Mouse (Mus musculus) liver, embryonic 11.5 days (tissue): ENCODE results near the gene Gm19684. TPM values are rescaled to one million over a fixed set of nuclear protein-coding genes. Genes with fewer than 3 reads are reported as not detected.
"Not testable (repeated sequence)": the region's sequence is repeated elsewhere in the genome, so short reads cannot be mapped to it uniquely, and the experiment has no call there.

Experiments
- ATAC-seq: fragments of 200-750 bp; cut with Nextera tagmentation; replicated peaks from 2 replicates; pipeline ENCODE4 v1.8.0; 2017; ENCODE audit warnings: moderate number of reproducible peaks, mild to moderate bottlenecking, moderate TSS enrichment, moderate library complexity; ENCODE audit not compliant: low FRiP score
- DNase-seq: peaks from one replicate; pipeline ENCODE4 v3.0.0-alpha.2; 2017; ENCODE audit warnings: low spot score
- H3K27ac ChIP-seq: fragments of 300-500 bp; sonication (generic); 2 replicates; pipeline ENCODE4 v1.5.1; 2014; ENCODE audit warnings: mild to moderate bottlenecking, low read depth, low read length, control low read depth
- H3K27me3 ChIP-seq: fragments of 300-500 bp; sonication (generic); replicated peaks from 2 replicates; pipeline ENCODE4 v1.6.1; 2014; ENCODE audit warnings: low read length, mixed read lengths; ENCODE audit not compliant: control insufficient read depth, insufficient read depth
- H3K36me3 ChIP-seq: fragments of 300-500 bp; sonication (generic); 2 replicates; pipeline ENCODE4 v1.6.1; 2014; ENCODE audit warnings: mild to moderate bottlenecking, low read length, moderate library complexity, mixed read lengths; ENCODE audit not compliant: control insufficient read depth, insufficient read depth
- H3K4me1 ChIP-seq: fragments of 300-500 bp; sonication (generic); replicated peaks from 2 replicates; pipeline ENCODE4 v1.6.1; 2014; ENCODE audit warnings: low read length, mixed read lengths; ENCODE audit not compliant: control insufficient read depth, insufficient read depth
- H3K4me2 ChIP-seq: fragments of 300-500 bp; sonication (generic); 2 replicates; pipeline ENCODE4 v1.6.1; 2014; ENCODE audit warnings: mild to moderate bottlenecking, control low read depth, moderate library complexity
- H3K4me3 ChIP-seq: fragments of 300-500 bp; sonication (generic); 2 replicates; pipeline ENCODE4 v1.5.1; 2014; ENCODE audit warnings: low read depth, low read length, control low read depth
- H3K9ac ChIP-seq: fragments of 300-500 bp; sonication (generic); 2 replicates; pipeline ENCODE4 v1.6.1; 2014; ENCODE audit warnings: low read depth, low read length, control low read depth
- H3K9me3 ChIP-seq: fragments of 300-500 bp; sonication (generic); 2 replicates; pipeline ENCODE4 v1.6.1; 2016; ENCODE audit warnings: low read length, inconsistent platforms, mixed read lengths; ENCODE audit not compliant: control insufficient read depth
- WGBS: fragments of 180-500 bp; shearing (Covaris S2); extraction: QIAGEN DNeasy Blood & Tissue Kit; methylation state at CpG from one replicate; pipeline ENCODE4 v1.1.7; 2014; 5-methylcytosine and 5-hydroxymethylcytosine counted together
- polyA plus RNA-seq: library from polyadenylated mRNA; unstranded; fragments of >200 nt; fragmentation: Nextera tagmentation; extraction: Ambion mirVana; gene quantifications from 2 replicates; pipeline ENCODE4 v1.2.1, GENCODE M21; 2014

Gm19684 gene
- polyA plus RNA-seq, 1 experiment from 2014 or later: not detected

DNA sequence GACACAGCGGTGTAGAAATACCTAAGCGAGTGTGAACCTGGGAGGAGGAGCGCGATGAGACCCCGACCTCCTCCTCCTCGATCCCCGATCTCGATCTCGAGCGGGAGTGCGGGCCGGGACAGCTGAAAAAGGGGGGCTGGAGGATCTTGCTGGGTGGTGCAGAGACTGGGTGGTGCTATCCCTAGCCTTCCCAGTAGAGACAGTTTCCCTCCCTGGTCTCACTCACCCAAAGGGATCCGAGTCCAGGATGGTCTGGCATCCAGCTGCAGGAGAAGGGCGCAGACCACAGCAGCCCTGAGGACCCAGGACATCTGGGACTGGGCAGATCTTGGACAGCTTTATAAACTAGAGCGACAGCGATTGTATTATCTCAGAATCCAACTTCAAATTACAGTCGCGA is 639 bp upstream of the Gm19684 start:
- not testable (repeated sequence) for H3K4me3 ChIP-seq, H3K9me3 ChIP-seq

GRCm38 (mm10) chr17:36124111-36124510 is 2.6 kb downstream of the Gm19684 start:
- H3K4me2 ChIP-seq, H3K27ac ChIP-seq, H3K4me1 ChIP-seq, DNase-seq, H3K36me3 ChIP-seq, H3K9ac ChIP-seq, H3K4me3 ChIP-seq, H3K9me3 ChIP-seq, ATAC-seq: not testable (repeated sequence)
- peaks cover 27% of the 10 kb centered on the region for H3K27me3 ChIP-seq
- 78% methylated on average over 3 of the region's 3 CpGs for WGBS

More for the DNA sequence above, 639 bp upstream of the Gm19684 start:
- H3K36me3 ChIP-seq, H3K27ac ChIP-seq, H3K9ac ChIP-seq, DNase-seq, H3K4me1 ChIP-seq: not testable (repeated sequence)
- 0 out of 2 replicates have a peak, but pooled peaks have one; percentile 18 for ATAC-seq
- Histone ChIP-seq H3K27me3 (peaks cover 31% of the 10 kb centered on the region), H3K4me2 (peak overlapping the region; percentile 39; the same call in 1 of the 2 replicates)
- 22% methylated on average over 18 of the region's 18 CpGs for WGBS

DNA sequence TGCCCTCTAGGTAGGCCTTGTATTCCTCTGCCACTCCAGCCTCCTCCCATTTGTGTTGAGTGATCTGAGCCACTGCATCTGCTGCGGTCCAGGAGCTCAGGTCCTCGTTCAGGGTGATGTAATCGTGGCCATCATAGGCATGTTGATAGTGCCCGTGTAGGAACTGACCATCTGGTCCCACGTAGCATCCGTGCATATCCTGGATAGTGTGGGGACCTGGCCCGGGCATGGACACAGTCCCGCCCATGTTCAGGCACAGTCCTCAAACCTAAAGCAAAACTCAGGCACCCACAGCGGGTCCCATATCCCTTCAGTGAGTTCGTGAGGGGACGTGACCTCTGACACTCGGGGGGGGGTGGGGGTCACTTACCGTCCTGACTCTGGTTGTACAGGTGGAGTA is 7.0 kb downstream of the Gm19684 start:
- not testable (repeated sequence) for H3K27me3 ChIP-seq, H3K4me3 ChIP-seq, H3K9ac ChIP-seq, DNase-seq, H3K27ac ChIP-seq, ATAC-seq, H3K9me3 ChIP-seq, H3K36me3 ChIP-seq, H3K4me2 ChIP-seq, H3K4me1 ChIP-seq
- WGBS: 54% methylated on average over 11 of the region's 13 CpGs

GRCm38 (mm10) chr17:36128968-36129817 is 7.7 kb downstream of the Gm19684 start, which contains the start of gene Gm7030:
Gene Gm7030 (minus strand): TSS chr17:36129425.
- H3K4me1 ChIP-seq, H3K36me3 ChIP-seq, H3K27ac ChIP-seq, H3K4me3 ChIP-seq, H3K9ac ChIP-seq, H3K9me3 ChIP-seq, H3K4me2 ChIP-seq, H3K27me3 ChIP-seq, DNase-seq, ATAC-seq: not testable (repeated sequence)
- WGBS: 21% methylated on average over 24 of the region's 28 CpGs

DNA sequence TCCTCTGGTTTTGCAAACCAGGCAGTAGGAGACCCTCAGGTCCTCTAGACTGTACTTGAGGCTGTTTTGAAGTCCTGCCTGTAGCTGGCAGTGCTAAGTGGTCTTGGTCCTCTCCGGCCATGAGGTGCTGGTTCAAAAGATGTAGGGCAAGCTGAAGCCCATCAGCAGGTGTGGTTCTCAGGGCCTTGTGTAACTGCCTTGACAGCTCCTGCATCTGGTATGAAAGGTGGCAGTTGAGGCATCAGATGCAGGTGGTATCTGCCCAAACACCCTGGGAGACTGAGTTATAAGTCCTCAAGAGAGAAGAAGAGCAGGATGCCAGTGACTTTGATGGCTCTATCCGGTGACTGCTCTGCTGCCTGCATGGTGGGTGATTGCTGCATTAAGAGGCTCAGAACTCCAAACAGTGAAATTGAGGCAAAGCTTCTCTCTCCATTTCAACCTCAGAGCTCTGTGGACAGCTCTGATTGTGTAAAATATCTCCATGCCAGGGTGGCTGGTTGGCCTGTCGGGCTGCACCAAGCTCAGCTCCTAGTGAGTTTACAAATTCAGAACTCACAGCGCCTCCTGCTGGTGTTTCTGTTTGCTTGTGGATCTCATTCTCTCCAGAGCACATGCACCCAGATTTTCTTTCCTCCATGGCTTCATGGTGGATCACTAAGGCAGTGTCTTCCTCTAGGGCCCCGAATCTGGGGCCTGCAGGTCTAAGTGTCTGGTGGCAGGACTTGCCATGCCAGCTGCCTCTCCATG is 10.2 kb downstream of the Gm19684 start:
- H3K4me1 ChIP-seq: no peaks in the 10 kb centered on the region
- H3K27me3 ChIP-seq: 0 out of 2 replicates have a peak, but pooled peaks cover 6% of the 10 kb centered on the region
- H3K4me2 ChIP-seq: no peak overlapping the region
- H3K9ac ChIP-seq: no peak overlapping the region
- DNase-seq: no peak
- no peak for ATAC-seq
- H3K36me3 ChIP-seq: no peaks in the 10 kb centered on the region
- H3K27ac ChIP-seq: no peak overlapping the region
- H3K9me3 ChIP-seq: no peaks in the 10 kb centered on the region
- H3K4me3 ChIP-seq: no peak overlapping the region
- 69% methylated on average over 5 of the region's 5 CpGs for WGBS

DNA sequence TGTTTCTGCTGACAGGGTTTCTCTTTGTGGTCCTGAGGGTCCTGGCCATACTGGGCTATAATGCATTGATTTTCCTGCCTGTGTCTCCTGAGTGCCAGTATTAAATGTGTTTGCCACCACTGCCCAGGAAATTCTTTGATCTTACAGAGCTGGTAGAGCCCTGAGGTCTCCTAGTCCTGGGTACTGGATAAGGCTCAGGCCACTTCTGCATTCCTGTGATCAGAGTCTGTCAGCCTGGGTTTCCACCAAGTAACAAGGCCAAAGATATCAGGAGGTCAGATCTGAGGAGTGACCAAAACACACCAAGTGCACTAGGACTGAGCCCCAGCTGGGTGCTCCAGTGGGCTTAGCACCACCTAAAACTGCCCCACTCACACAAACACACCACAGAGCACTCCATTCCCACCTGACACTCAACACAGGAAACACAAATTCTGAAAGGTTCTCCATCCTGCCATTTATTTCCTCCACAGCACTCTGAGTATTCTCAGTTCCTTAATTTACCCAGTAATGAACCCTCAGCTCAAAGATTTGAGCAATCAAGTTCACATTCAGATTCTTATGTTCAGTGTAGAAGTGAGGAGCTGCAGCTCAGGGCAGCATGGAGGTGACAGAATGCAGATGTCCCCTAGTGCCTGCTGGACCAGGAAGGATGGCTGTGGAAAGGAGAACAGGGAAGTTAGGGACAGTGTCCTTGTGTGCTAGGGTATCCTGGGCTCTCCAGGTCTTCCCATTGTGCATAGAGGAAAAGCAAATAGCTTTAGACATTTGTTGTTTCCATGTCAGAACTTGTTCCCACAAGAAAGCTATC is 14.1 kb downstream of the Gm19684 start:
- H3K4me1 ChIP-seq, H3K36me3 ChIP-seq, H3K4me3 ChIP-seq, H3K27ac ChIP-seq, ATAC-seq, H3K4me2 ChIP-seq, H3K9me3 ChIP-seq, H3K9ac ChIP-seq, DNase-seq, H3K27me3 ChIP-seq: not testable (repeated sequence)

GRCm38 (mm10) chr17:36136299-36136848 is 14.9 kb downstream of the Gm19684 start:
- WGBS: 68% methylated on average over 1 of the region's 1 CpGs
- not testable (repeated sequence) for H3K4me2 ChIP-seq, DNase-seq, H3K9ac ChIP-seq, H3K27ac ChIP-seq, H3K4me1 ChIP-seq, H3K36me3 ChIP-seq, ATAC-seq, H3K9me3 ChIP-seq, H3K4me3 ChIP-seq, H3K27me3 ChIP-seq
